In genomic region chr7:115218596-115219180, GRCm38 (mm10) we compare ENCODE assay signal across 8 mouse cellular contexts.
A peak's percentile ranks its signal among the peaks of the same experiment; 100 is the strongest.
DNase-seq lines count a peak whose midpoint lies in the region.

No protein-coding gene starts in this region.

- no peaks in the 10 kb centered on the region for H3K36me3 ChIP-seq in limb, embryonic 10.5 days

- peaks cover 34% of the 10 kb centered on the region for H3K27me3 ChIP-seq in limb, embryonic 10.5 days (ENCODE audit: low read depth, poor library complexity, severe bottlenecking)

- 34% methylated on average over 13 of the region's 13 CpGs for WGBS in limb, embryonic 10.5 days

- 0 out of 2 replicates have a peak overlapping the region, but pooled peaks have one; percentile 32 for H3K27ac ChIP-seq in limb, embryonic 10.5 days

- no peak overlapping the region for H3K4me3 ChIP-seq in limb, embryonic 10.5 days

- DNase-seq in cerebellum, postnatal 10 days = peak; percentile 52 to 65
- DNase-seq in cerebellum, adult 18-20 months = no peak
- DNase-seq in right cerebral cortex, postnatal 4 days = peak; percentile 13
- no peak for DNase-seq in right cerebral cortex, adult 18-20 months
- DNase-seq in limb, embryonic 10.5 days (ENCODE audit: low spot score) = no peak
- peak; percentile 43 for DNase-seq in thymus, postnatal 4 days
- DNase-seq in urinary bladder, postnatal 36 days (ENCODE audit: low spot score in 2 of 2) = no peak
- no peak for DNase-seq in gastrocnemius, adult 8-10 months (ENCODE audit: low spot score in 2 of 2)

- H3K4me1 ChIP-seq in limb, embryonic 10.5 days = peaks cover 26% of the 10 kb centered on the region

- no peaks in the 10 kb centered on the region for H3K9me3 ChIP-seq in limb, embryonic 10.5 days (replicated peaks)

Comparison
In these comparisons a context has a peak if more than half of its experiments do, and no peak if none do; other contexts are left out.
1. DNase-seq: peak in cerebellum, postnatal 10 days (2 of 2), right cerebral cortex, postnatal 4 days (single experiment) and thymus, postnatal 4 days (single experiment); none in cerebellum, adult 18-20 months (0 of 2), right cerebral cortex, adult 18-20 months (single experiment), limb, embryonic 10.5 days (single experiment), urinary bladder, postnatal 36 days (0 of 2) and gastrocnemius, adult 8-10 months (0 of 2).